Mouse (Mus musculus) embryo, embryonic 11.5 days (tissue): ENCODE data around the gene Aamp.
"Not testable (repeated sequence)": the region's sequence is repeated elsewhere in the genome, so short reads cannot be mapped to it uniquely, and the experiment has no call there.

Source experiments
- DNase-seq: peaks from one replicate; pipeline ENCODE4 v3.0.0-alpha.2; 2012; ENCODE audit warnings: low read depth, low spot score

Aamp gene

DNA sequence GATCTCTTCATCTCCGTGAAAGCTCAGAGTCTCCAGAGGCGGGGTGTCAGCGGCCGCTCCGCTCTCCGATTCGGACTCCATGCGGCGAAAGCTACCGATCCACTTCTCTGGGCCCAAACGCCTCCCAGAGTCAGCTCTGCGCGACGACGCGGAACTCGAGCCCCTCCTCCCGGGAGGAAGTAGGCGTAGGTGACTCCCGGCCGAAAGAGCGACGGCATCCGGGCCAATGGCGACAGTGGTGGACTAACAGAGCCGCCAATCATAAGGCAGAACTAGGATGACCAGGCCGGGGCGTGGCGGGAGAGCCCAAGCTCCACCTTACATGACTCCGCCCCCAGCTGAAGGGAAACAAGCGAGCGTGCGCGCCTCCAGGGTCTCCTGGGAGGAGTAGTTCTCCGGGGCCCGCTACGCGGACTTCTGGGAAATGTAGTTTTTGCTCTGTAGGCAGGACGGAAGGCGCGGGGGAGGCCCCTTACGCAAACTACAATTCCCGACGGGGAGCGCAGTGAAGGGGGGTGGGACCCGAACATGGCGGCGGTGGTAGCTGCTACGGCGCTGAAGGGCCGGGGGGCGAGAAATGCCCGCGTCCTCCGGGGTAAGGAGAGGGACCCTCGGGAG is at the start of gene Aamp, which contains the start of gene Pnkd:
Gene Aamp, minus strand, starts transcription at position 196 of the 618 bp plus-strand sequence.
Gene Pnkd, plus strand, starts transcription at position 388 of the 618 bp plus-strand sequence.
- peak; percentile 100 for DNase-seq

DNA sequence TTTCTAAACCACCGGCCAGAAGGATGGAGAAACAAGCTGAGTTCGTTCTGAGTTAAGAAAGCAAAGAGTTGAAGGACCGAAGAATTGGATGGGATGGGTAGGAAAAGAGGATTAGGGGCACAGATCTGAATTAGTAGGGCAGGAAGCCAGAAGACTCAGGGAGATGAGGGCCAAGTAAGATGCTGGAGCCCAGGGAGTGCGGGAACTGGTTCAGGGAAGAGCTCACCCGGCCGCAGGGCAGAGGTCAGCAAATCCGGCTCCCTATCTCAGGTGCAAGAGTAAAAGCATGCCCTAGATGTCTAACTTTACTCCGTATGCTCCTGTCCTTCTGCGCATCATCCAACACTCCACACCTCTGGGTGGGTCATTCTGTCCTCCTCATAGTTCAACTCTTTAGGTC is 48.4 kb upstream of the Aamp start:
- DNase-seq, result no peak

DNA sequence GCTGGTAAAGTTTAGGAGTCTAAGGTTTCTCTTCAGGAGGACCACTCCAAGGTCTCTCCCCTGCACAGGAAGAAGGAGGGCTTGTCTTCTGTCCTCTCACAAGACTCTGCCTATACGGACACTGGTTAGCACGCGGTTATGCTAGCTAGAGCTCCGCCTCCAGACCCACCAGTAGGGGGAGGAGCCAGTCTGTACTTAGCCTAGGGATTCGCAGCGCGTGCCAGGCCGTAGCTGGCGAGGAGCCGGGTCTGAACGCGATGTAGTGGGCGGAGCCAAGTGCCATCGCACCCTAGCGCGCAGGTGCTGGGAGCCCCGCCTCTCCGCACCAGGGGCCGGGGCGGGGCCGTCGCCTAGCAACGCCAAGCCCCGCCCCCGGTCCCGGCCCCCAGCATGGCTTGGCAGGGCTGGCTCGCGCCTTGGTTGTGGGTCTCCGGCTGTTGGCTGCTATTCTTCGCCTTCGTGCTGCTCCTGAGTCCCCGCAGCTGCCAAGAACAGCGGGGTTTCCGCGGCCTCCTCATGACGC is 47.8 kb upstream of the Aamp start:
- peak; percentile 93 for DNase-seq

DNA sequence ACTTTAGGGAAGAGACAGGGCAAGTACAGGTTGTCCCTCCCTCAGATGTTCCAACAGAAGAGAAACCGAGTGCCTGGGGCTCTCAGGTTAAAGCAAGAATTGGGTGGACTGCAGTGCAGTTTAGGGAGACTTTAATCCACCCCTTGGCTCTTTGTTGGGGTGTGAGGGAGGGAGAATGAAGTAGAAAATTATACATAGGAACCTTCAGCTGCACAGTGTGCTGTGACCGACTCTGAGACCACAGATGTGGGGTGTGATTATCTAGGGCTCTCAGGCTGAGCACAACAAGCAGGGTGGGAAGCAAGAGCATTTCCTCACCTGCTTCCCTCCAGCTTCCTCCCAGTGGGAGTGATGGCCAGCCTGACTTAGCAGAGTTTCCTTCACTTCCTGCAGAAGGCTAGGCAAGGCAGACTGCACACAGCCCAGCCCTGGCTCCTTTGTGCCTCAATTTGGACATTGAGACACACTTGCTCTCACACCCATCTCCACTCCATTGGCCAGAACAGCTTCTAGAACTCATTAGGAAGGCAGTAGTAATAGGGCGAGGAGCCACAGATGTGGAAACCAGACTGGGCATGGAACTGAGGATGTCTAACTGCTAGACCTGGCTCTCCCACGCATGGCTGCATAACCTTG is 46.6 kb upstream of the Aamp start:
- DNase-seq, result no peak

DNA sequence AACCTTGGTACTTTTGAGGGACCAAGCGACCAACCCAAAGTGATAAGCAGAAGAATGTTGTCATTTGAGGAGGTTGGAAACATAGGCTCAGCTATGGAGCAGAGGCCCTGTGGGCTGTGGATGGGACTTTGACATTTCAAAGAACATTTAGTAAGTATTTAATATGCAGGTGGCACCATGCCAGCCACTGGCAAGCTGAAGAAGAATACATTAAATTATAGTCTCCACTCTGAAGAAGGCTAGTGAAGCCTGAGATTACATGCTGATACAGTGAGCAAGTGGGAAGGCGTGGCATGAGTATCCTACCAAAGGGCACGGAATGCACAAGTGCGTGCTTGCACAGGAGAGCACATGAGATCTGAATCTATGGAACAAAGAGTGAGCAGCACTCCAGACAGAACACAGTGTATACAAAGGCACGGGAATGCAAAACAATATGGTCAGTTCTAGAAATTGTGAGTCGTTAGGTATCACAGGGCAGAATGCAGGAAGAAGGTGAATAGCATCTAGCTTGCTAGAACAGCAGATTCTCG is 45.4 kb upstream of the Aamp start:
- no peak for DNase-seq

DNA sequence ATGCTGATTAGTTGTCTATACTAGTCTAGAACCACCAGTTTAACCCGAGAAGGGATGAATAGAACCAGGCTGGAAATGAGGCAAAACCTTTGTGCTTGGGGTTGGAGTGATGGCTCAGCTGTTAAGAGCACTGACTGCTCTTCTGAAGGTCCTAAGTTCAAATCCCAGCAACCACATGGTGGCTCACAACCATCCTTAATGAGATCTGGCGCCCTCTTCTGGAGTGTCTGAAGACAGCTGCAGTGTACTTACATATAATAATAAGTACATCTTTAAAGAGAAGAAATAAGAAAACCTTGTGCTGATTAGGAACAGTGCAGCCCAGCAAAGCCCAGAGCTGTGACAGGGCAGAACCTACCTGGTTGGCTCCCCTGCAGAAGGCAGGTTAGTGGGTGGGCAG is 42.4 kb upstream of the Aamp start:
- DNase-seq, result not testable (repeated sequence)

DNA sequence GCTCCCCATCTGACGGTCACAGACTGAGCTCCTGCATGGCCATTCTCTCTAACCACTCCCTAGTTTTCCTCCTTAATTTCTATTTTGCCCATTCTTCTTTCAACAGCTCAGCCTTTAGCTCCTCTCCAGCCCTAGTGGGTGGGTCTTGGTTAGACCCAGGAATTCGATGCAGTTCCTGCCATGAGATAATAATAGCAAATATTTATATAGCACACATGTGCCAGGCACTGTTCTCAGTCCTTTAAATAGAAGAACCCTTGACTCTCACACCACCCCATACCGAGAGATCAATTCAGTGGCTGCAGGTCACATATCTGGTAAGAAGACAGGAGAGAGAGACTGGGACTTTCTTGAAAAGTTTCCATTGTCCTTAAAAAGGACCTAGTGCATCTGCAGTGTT is 36.9 kb upstream of the Aamp start:
- DNase-seq, result no peak

DNA sequence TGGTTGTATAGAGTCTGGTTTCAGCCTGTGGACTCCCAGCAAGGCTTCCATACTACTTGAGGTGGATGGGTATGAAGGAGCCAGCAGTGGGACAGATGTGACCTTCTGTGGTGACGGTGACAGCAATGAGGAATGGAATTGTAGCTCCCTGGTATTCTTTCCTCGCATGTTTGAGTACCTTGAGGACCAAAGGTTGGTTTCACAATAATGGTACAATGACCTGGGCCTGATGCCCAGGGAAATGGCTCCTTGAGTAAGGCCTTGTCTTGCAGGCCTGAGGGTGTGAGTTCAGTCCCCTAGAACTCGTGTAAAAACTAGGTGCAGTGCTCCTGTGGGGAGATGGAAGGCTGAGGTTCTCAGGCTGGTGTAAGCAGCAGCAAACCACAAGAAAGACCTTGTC is 34.2 kb upstream of the Aamp start:
- no peak for DNase-seq

DNA sequence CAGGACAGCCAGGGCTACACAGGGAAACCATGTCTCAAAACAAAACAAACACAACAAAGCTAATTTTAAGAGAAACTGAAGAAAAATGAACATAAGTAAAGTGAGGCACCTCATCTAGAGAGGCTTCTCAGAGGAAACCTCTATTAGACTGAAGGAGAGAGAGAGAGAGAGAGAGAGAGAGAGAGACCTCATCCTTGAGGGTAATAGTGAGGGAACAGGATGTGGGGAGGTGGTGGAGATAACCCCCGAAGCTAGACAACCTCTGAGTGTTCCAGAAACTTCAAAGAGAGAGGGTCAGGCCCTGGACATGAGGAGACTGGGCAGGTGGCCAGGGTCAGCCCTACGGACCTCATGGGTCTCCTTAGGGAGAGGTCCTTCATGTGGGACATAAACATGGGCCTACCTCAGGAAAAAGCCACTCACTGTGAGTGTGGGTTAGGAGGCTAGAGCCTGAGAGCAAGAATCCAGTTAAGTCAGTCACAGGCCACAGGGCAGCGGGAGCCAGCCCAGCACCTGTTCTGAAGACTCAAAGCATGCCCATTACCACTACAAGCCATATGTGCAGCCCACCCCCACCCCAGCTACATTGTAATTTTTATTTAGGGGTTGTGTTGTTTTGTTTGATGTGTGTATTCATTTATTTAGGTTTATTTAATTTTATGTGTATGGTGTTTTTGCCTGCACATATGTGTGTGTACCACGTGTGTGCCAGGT is 31.7 kb upstream of the Aamp start:
- no peak for DNase-seq

DNA sequence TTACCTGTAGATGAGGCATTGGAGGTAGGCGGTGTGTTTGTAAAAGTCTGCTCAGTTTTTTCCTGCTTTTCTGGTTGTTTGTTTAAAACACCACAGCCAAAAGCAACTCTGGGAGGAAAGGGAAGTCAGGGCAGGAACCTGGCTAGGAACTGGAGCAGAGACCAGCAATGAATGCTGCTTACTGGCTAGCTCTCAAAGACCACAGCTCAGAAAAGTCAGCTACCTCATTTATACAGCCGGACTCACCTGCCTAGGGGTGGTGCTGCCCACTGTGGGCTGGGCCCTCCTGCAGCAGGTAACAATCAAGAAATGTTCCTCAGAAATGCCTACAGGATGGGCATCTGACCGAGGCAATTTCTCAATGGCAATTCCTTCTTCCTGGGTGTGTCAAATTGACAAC is 30.3 kb upstream of the Aamp start:
- no peak for DNase-seq

DNA sequence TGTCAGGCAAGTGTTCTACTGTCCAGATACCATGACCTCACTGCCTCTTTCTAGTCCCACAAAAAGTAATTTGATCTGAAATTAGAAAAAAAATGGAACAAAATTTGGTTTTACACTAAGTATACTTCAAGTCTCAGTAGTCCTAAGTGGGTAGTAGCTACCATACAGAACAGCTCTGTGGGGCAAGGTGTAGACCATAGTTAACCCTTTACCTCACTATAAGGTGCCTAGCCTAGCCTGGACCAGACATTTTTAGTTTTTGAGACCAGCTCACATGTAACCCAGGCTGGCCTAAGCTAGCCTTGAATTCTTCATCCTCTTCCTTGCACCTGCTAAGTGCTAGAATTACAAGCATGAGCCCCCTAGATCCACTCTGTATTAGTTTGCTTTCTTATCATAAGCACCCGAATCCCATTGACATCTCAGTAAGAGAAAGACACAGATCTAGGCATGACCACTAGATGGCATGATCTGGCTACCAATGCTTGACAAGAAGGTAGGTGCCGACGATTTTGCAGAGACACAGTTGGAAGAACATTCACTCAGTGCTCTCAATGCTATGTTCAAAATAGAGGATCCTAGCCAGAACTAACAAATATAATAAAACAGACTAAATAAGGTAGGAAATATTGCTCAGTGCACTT is 28.6 kb upstream of the Aamp start:
- peak; percentile 61 for DNase-seq

DNA sequence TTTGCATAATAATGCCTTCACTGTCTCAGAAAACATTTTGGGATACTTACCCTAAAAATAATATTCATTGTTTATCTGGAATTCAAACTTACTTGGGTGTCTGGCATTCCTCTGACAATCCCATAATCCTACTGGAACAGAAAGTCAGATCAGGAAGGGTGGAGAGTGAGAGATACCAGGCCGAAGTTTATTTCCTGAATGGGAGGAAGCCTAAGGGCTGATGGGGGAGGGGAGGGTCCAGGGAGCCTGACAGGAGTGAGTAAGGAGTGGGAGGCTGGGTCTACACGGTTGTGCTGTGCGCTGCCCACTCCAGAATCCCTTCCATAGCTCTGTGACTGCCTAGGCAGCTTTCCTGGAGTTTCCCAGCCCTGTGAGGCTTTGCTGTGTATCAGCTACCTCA is 25.2 kb upstream of the Aamp start:
- DNase-seq, result no peak

DNA sequence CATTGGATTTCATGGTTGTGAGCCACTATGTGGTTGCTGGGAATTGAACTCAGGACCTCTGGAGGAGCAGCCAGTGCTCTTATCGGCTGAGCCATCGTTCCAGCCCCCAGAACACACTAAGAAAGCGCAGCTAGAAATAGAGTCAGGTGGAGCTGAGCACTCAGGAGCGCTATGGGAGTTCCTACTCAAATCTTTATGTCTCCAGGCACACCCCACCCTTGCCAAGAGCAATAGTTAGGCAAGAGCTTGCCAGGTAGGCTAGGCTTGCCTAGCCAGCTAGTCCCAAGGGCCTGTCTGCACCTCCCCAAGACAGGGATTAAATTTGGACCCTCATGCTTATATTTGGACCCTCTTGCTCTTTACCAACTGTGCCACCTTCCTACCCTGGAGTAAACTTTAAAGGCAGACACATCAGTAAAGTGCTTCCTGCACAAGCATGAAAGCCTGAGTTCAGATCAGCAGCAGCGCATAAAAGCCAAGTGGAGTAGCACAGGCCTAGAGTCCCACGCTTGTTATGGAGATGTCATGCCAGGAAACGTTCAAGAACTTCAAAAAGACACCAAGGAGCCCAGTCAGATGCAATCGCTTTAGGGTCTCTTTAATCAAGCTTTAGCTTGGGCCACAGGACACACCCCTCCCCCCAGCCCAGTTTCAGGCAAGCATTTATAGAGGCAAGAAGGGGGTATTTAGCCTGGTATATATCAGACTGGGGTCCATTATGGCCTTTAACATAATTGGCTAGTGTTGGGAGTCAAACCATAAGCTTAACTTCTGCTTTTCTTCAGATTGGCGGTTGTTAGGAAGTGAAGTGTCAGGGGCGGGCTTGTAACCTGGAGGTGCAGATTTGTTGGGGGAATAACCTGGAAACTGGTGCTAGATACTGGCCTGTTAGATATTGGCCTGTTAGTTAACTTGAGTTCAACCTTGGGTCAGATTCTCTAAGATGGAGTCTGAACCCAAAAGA is 23.7 kb upstream of the Aamp start:
- no peak for DNase-seq

DNA sequence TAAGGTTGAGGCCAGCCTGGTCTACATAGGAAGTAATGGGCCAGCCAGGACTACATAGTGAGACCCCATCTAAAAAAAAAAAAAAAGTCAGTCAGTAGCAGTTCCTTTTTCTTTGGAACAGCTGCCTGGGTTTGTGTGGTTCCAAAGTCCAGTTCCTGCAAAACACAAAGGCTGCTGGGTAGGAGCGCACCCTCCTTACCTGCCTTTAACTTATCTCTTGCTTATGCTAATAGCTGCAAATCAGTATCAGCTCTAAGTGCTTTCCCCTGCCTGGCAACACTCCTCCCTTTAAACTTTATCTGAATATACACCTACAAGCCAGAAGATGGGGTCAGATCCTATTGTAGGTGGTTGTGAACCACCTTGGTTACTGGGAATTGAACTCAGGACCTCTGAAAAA is 22.6 kb upstream of the Aamp start:
- DNase-seq, result no peak

DNA sequence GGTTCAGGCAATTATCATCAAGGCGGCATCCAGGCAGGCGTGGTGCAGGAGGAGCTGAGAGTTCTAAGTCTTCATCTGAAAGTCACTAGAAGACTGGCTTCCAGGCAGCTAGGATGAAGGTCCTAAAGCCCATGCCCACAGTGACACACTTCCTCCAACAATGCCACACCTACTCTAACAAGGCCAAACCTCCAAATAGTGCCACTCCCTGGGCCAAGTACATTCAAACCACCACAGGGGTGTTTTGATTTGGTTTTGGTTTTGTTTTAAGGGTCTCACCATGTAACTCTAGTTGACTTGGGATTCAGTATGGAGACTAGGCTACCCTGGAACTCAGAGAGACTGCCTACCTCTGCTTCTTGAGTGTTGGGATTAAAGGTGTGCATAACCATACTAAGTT is 21.0 kb upstream of the Aamp start, which contains the start of gene Tmbim1:
Gene Tmbim1, minus strand, starts transcription at position 101 of the 400 bp plus-strand sequence.
- DNase-seq, result no peak

DNA sequence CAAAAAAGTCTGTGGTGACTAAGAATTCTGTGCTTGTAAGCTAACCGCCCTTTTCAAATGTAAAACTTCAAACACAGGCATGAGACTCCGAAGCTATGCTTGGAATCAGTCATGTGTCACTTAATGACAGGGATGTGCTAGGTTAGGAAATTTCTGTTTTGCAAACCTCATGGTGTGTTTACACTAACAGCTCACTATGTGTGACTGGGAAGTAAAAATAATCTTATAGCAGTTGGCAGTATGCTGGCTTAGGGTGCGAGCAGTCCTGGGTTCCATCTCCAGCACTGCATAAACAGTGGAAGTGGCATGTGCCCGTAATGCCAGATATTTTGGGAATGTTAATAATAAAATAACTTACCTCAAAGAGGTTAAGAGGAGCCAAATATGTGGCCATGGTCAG is 20.4 kb upstream of the Aamp start:
- DNase-seq, result no peak

DNA sequence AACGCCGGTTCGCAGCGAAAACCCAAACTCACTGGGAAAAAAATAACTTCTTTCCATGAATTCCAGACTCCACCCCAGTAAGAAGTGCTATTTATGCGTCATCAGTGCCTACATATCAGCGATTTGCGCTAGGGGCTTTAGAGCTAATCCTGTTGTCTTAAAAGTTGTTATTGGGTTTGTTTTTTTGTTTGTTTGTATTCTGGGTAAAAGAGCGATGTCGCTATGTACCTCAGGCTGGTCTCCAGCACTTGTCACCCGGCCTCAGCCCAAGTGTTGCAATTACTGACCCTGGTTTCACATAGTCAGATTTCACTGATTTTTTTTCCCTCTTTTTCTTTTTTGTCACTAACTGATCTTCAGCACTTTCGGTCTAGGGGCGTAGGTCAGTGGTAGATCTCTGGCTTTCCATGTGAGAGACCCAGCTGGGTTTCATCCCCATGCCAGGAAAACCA is 19.8 kb upstream of the Aamp start:
- no peak for DNase-seq

DNA sequence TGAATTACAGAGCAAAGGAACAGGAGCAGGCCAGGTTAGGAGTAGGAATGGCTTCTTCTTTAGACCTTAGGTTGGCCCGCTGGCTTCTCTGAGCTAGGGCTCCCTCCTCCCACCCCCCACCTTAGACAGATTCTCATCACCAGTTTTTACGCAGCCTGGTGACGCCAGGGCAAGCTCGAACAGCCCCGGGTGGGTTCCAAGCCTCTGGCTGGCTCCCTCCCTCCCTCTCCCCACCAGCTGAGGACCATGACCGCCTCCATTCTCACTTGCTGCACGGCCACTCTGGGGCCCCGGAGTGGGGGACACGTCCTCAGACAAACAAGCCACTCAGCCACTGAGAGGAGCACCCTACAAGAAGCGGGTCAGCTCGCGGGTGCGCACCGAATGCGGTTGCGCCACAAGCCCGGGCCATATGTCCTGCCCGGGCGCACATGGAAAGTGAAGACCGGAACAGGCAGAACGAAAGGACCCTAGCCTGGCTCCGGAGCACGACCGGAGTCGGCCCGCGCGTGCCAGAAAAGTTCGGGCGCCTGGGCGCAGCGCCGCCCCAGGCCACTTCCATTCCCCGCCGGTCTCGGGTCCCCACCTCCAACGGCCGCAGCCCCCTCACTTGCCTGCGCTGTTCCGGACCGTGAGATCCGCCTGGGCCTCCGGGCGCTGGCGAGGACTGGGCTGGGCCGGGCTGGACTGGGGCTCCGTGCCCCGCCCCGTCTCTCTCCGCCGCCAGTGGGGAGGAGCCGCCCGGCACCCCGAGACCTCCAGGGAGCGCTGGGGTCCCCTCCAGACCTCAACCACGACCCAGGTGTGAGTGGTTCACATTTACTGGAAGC is 19.2 kb upstream of the Aamp start:
- DNase-seq, result peak; percentile 30

DNA sequence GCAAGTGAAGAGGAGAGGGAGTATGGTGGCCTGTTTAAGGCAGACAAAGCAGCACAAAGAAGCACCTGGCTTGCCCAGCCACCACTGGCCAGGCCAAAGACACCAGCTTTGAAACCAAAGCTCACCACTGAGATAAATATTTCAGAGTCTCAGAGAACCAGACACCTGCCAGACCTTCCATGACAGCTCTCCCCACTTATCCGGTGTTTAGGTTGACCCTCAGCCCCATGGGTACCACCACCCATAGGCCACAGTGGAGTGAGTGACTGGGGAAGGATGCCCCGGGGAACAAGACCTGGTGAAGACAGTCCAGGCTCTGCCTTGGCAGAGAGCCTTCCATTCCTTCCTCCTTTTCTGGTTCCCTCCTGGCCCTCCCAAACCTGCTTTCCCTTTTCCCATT is 18.3 kb upstream of the Aamp start:
- DNase-seq, result no peak

DNA sequence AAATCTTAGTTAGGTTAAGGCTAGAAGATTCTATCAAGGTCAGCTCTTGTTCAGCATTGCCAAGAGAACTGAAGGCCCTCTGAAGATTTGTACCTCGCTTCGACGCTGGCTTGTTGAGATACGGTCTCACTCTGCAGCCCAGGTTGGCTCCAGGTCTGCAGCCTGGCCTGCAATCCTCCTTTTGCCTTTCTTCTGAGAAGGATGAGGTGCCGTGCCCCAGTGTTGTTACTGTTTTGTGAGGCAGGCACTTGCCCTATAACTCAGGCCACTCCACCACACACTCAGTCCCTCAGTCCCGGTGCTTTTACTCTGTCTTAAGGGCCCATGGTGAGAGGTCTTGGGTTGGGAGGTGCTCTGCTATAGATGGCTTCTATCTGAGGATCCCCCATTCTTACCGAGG is 17.7 kb upstream of the Aamp start:
- DNase-seq, result no peak
